Mouse (Mus musculus) bone marrow macrophage, adult 2 months (primary cell): ENCODE results near the gene Clint1.

ENCODE experiments used
- CTCF ChIP-seq: IDR thresholded peaks from 2 replicates; pipeline ENCODE4 v1.5.1; 2012; ENCODE audit warnings: low read depth, mild to moderate bottlenecking, low read length, moderate library complexity
- POLR2A ChIP-seq: IDR thresholded peaks from 2 replicates; pipeline ENCODE4 v1.6.1; 2012; ENCODE audit warnings: mild to moderate bottlenecking, low read depth, low read length, borderline replicate concordance

DNA sequence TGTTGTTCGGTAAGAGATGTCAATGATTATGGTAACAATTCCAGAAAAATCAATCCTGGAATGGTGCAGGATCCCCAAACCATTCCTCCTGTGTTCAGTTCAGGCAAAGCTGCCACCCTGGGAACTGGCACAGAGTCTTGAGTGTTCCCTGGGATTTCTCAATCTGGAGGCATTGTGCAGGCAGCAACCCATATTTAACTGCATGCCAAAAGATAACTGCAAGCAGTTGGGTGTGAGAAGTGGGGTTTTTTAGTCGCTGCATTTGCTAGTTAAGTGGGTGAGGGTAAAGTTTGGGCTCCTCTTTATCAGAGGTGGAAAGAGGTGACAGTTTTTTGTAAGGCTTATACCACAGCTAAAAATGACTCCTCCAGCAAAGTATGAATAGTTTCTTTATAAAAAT, 95.6 kb downstream of the Clint1 start:
- TF ChIP-seq CTCF (no peak), POLR2A (no peak)
